22 mouse cellular contexts compared by ENCODE assay signal in the genomic region with DNA sequence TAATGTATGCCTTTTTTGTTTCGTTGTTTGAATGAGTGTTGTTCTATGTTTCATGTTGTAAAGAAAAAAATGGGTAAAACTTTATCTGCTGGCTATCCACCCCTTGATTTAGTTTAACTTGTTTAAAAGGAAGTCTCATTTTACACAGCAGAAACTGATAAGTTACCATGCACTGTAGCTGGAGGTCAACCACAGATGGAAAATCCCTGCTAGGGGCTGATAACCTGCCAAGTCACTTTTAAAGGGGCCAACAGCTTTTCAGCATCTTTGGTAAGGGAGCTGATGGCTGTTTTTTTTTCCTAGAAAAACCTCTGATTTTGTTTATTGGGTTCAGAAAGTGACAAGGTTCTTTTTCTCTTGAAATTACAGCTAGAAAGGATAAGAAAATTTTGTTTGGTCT.
"Had no signal": no experiment of that assay in that cellular context is flagged by ENCODE, and none has a peak within 500 bp of the region (broad histone marks: within the 10 kb centered on the region; RNA-seq: fewer than 3 reads in every experiment).

No protein-coding gene starts in this region.

- DNase-seq: cerebellum, postnatal 14 days; cerebellum, postnatal 25 days; embryo, embryonic 11 days; forebrain, postnatal 0 days; gastrocnemius, adult 2 months; gastrocnemius, postnatal 10 days; gastrocnemius, postnatal 14 days; gastrocnemius, postnatal 25 days; gastrocnemius, postnatal 36 days; heart, adult 11 months; heart, adult 18-20 months; heart, adult 2 months had no signal

- H3K9ac ChIP-seq: embryonic facial prominence, embryonic 12.5 days; embryonic facial prominence, embryonic 13.5 days; embryonic facial prominence, embryonic 15.5 days; forebrain, embryonic 12.5 days; forebrain, embryonic 13.5 days; forebrain, embryonic 15.5 days; forebrain, postnatal 0 days had no signal

- H3K36me3 ChIP-seq: embryonic facial prominence, embryonic 10.5 days; embryonic facial prominence, embryonic 12.5 days; embryonic facial prominence, embryonic 13.5 days; embryonic facial prominence, embryonic 15.5 days; forebrain, embryonic 10.5 days; forebrain, embryonic 12.5 days; forebrain, embryonic 15.5 days; heart, embryonic 10.5 days had no signal

- H3K27me3 ChIP-seq: embryonic facial prominence, embryonic 12.5 days; embryonic facial prominence, embryonic 13.5 days; embryonic facial prominence, embryonic 15.5 days; forebrain, embryonic 12.5 days; forebrain, embryonic 13.5 days; forebrain, embryonic 15.5 days had no signal

- H3K27ac ChIP-seq: embryonic facial prominence, embryonic 10.5 days; embryonic facial prominence, embryonic 12.5 days; embryonic facial prominence, embryonic 13.5 days; embryonic facial prominence, embryonic 15.5 days; forebrain, embryonic 10.5 days; forebrain, embryonic 12.5 days; forebrain, embryonic 13.5 days; forebrain, embryonic 15.5 days; gastrocnemius, adult 2 months; heart, adult 2 months; heart, embryonic 10.5 days had no signal

- H3K4me3 ChIP-seq: embryonic facial prominence, embryonic 10.5 days; embryonic facial prominence, embryonic 12.5 days; embryonic facial prominence, embryonic 13.5 days; embryonic facial prominence, embryonic 15.5 days; erythroblast, embryonic 14.5 days; forebrain, embryonic 10.5 days; forebrain, embryonic 12.5 days; forebrain, embryonic 13.5 days; forebrain, embryonic 15.5 days; gastrocnemius, adult 2 months; heart, adult 2 months; heart, embryonic 10.5 days had no signal

- H3K4me1 ChIP-seq: embryonic facial prominence, embryonic 10.5 days; embryonic facial prominence, embryonic 12.5 days; embryonic facial prominence, embryonic 13.5 days; embryonic facial prominence, embryonic 15.5 days; forebrain, embryonic 10.5 days; forebrain, embryonic 12.5 days; forebrain, embryonic 13.5 days; forebrain, embryonic 15.5 days; heart, embryonic 10.5 days had no signal

- H3K9me3 ChIP-seq: embryonic facial prominence, embryonic 12.5 days; embryonic facial prominence, embryonic 13.5 days; embryonic facial prominence, embryonic 15.5 days; forebrain, embryonic 12.5 days; forebrain, embryonic 13.5 days; heart, embryonic 10.5 days had no signal
